Mouse (Mus musculus): ENCODE measurements around the gene Mapk14.

The Mapk14 gene

DNA sequence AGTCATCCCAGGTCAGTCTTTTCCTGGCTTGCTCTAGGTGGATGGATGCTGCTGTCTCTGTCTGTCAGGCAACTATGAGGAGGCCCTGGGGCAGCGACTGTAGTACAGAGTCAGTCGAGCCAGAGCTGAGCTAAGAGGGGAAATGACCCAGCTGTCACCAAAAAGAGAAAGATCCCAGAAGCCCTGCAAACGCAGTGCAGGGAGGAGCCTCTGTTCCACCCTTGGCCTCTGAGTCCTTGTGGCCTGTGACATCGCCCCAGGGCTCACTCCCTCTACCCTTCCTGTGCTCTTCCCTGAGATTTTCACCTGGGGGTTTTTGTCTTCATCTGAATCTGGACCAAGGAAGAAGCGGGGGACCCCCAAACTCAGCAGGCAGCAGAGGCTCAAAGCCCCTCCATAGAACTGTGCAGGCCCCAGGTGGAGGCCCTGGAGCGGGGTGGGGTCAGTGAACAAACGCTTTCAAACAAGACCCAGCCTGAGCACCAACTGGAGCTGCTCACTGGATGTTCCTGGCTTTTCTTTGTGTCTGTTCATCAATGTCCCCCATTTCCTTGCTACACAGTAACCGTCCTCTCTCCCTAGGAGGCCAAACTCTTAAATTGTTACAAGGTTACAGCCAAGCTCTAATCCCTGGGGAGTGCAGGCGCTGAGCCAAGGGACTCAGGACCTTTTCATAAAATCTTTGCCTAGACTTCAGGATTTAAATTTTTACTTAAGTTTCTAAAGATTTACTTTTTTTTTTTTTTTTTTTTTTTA is 90.3 kb downstream of the Mapk14 start:
- DNase-seq (ENCODE audit: low read depth), result no peak

DNA sequence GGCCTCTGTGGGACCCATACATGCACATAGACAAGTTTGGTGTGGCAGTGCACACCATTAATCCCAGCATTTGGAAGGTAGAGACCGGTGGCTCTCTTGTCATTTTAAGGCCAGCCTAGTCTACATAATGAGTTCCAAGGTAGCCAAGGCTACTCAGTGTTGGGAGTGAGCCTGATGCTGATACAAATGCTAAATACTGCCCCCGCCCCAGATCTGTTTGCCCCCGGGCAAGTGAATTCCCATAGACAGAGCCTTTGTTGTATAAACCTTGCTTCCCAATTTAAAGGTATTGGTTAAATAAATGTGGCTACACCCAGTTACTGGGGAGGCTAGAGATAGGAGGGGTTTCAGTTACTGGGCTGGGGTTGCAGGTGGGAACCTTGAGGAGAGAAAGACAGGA is 93.9 kb downstream of the Mapk14 start:
- DNase-seq (ENCODE audit: low read depth), result no peak

DNA sequence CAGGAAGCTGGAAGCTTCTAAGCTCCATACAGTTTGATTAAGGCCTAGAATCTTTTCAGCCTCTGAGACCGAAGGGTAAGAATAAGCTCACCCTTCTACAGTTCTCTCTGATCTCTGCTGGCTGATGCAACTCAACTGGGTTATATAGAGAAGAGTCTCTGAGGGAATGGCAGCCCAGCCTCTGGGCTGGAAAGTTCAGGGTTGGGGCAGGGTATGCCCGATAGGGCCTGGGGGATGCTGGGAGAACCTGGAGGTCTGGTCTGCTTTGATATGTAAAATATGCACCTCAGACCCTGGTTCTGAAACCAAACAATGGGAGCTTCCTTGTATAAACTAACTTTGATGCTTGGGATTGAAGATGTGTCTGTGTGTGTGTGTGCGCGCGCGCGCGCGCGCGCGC is 96.4 kb downstream of the Mapk14 start:
- DNase-seq (ENCODE audit: low read depth), result no peak

DNA sequence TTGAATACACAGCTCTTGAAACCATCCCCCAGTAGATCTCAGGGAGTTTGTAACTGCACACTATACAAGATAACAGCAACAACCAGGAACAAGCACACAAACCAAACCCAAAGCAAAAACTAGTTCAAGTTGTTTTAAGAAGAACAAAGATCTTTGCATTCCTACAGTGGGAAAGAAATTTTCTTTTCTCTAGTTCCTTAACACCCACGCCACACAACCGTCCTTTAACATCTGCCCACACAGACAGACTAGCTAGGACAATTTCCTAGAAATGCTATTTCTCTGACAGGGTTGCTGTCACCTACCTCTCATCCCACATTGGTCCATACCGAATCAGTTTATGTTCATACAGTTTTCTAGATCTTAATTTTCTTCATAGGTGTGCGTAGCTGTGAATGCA is 105.9 kb downstream of the Mapk14 start:
- DNase-seq (ENCODE audit: low read depth), result no peak
